Mouse (Mus musculus) embryonic facial prominence, embryonic 12.5 days (tissue): ENCODE data around the gene Agbl3. TPM values are rescaled to one million over a fixed set of nuclear protein-coding genes. Genes with fewer than 3 reads are reported as not detected.

Source experiments
- ATAC-seq: fragments of 200-750 bp; cut with Nextera tagmentation; 2 replicates; pipeline ENCODE4 v1.8.0; 2017; ENCODE audit not compliant: insufficient number of reproducible peaks, insufficient read depth, low FRiP score, low TSS enrichment
- H3K27ac ChIP-seq: fragments of 300-500 bp; sonication (generic); 2 replicates; pipeline ENCODE4 v1.5.1; 2016; ENCODE audit warnings: mild to moderate bottlenecking
- H3K27me3 ChIP-seq: fragments of 300-500 bp; sonication (generic); 2 replicates; pipeline ENCODE4 v1.6.1; 2016; ENCODE audit warnings: mild to moderate bottlenecking, moderate library complexity
- H3K36me3 ChIP-seq: fragments of 300-500 bp; sonication (generic); 2 replicates; pipeline ENCODE4 v1.6.1; 2016; ENCODE audit warnings: mild to moderate bottlenecking
- H3K4me1 ChIP-seq: fragments of 300-500 bp; sonication (generic); 2 replicates; pipeline ENCODE4 v1.6.1; 2016
- H3K4me2 ChIP-seq: fragments of 300-500 bp; sonication (generic); replicated peaks from 2 replicates; pipeline ENCODE4 v1.6.1; 2016; ENCODE audit warnings: mild to moderate bottlenecking, moderate library complexity
- H3K4me3 ChIP-seq: fragments of 300-500 bp; sonication (generic); 2 replicates; pipeline ENCODE4 v1.5.1; 2016; ENCODE audit warnings: mild to moderate bottlenecking
- H3K9ac ChIP-seq: fragments of 300-500 bp; sonication (generic); 2 replicates; pipeline ENCODE4 v1.6.1; 2016; ENCODE audit warnings: mild to moderate bottlenecking, moderate library complexity
- H3K9me3 ChIP-seq: fragments of 300-500 bp; sonication (generic); 2 replicates; pipeline ENCODE4 v1.6.1; 2016; ENCODE audit warnings: mild to moderate bottlenecking, moderate library complexity
- WGBS: fragments of 180-500 bp; shearing (Covaris S2); methylation state at CpG from one replicate; pipeline ENCODE4 v1.1.7; 2016; 5-methylcytosine and 5-hydroxymethylcytosine counted together
- polyA plus RNA-seq: library from polyadenylated mRNA; unstranded; fragments of >200 nt; fragmentation: Nextera tagmentation; extraction: Ambion mirVana; gene quantifications from 2 replicates; pipeline ENCODE4 v1.2.1, GENCODE M21; 2016

Gene Agbl3
- polyA plus RNA-seq, 1 experiment from 2014 or later: 9.4 TPM

DNA sequence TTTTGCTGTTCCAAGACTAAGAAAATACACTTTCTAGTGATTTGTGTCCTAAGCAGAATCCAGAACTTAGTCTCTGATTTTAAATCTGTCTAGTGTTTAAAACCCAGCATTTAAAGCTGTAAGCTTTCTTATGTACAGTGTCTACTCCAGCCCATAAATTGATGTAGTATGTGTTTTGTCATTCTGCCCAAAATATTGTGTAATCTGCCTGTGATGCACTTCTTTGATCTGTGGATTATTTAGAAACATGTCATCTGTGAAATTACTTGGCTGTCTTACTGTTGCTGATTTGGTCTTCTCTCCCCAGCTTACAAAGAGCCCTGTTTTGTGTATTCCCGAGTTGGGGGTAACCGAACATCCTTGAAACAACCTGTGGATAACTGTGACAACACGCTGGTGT, 17.7 kb downstream of the Agbl3 start:
- Histone ChIP-seq H3K9me3 (no peaks in the 10 kb centered on the region), H3K4me1 (no peaks in the 10 kb centered on the region), H3K4me2 (no peak overlapping the region), H3K4me3 (no peak overlapping the region), H3K27me3 (no peaks in the 10 kb centered on the region), H3K27ac (no peak overlapping the region), H3K9ac (no peak overlapping the region), H3K36me3 (no peaks in the 10 kb centered on the region)
- WGBS: 68% methylated on average over 3 of the region's 3 CpGs
- ATAC-seq: no peak

DNA sequence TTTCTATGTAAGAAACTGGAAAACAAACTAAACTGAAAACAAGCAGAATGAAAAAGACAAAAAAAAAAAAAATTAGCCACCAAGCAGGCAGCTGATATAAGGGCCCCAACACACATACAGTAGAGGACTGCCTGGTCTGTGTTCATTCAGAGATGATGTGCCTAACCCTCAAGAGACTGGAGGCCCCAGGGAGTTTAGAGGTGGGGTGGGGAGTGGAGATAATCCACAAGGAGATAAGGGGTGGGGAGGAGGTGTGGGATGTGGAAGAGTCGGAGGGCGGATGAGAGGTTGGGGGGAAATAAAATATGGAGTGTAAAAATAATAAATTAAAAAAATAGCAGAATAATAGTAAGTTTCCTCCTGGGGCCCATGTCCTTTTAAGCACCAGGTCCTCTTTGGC, 25.4 kb downstream of the Agbl3 start:
- Histone ChIP-seq H3K4me2 (no peak overlapping the region), H3K4me1 (no peaks in the 10 kb centered on the region), H3K27ac (no peak overlapping the region), H3K9me3 (no peaks in the 10 kb centered on the region), H3K9ac (no peak overlapping the region), H3K36me3 (no peaks in the 10 kb centered on the region), H3K27me3 (no peaks in the 10 kb centered on the region), H3K4me3 (no peak overlapping the region)
- 80% methylated on average over 2 of the region's 2 CpGs for WGBS
- ATAC-seq: no peak

DNA sequence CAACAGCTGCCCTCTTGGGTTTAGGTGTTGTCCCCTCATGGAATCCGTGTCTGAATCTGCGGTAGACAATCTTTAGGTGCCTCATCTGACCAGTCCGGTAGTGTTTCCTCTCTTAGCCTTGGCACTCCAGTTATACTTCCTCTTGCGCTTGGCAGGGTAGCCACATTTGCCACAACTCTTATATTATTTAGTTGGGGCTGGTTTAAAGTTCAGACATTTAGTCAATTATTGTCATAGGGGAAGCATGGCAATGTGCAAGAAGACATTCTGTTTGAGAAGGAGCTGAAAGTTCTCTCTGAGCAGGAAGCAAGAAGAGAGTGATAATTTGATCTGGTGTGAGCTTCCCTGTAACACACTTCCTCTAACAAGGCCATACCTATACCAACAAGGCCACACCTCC, 30.4 kb downstream of the Agbl3 start:
- no peak overlapping the region for H3K9ac ChIP-seq
- H3K4me3 ChIP-seq: no peak overlapping the region
- no peak overlapping the region for H3K4me2 ChIP-seq
- H3K36me3 ChIP-seq: no peaks in the 10 kb centered on the region
- 92% methylated on average over 4 of the region's 4 CpGs for WGBS
- no peak for ATAC-seq
- H3K27me3 ChIP-seq: no peaks in the 10 kb centered on the region
- H3K4me1 ChIP-seq: no peaks in the 10 kb centered on the region
- no peak overlapping the region for H3K27ac ChIP-seq
- no peaks in the 10 kb centered on the region for H3K9me3 ChIP-seq

DNA sequence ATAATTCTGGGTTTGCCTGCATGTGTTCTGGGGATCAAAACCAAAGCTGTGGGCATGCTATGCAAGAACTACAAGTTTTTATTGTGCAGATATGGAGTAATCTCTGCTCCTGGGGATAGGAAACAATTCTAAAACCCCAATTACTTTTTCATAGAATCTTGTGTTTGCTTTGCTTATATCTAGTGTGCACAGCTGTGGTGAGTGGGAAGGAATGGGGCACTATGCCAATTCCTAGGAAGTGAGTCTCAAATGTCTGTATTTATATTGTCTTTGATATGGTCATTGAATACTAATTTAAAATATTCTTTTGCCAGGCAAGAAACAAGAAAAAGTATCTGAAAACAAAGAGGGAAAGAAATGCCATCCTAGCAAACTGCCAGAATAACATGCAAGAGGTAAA, 44.2 kb downstream of the Agbl3 start:
- Histone ChIP-seq H3K4me1 (no peaks in the 10 kb centered on the region), H3K27me3 (no peaks in the 10 kb centered on the region), H3K36me3 (no peaks in the 10 kb centered on the region), H3K4me2 (no peak overlapping the region), H3K27ac (no peak overlapping the region), H3K9ac (no peak overlapping the region), H3K4me3 (no peak overlapping the region), H3K9me3 (no peaks in the 10 kb centered on the region)
- no peak for ATAC-seq

DNA sequence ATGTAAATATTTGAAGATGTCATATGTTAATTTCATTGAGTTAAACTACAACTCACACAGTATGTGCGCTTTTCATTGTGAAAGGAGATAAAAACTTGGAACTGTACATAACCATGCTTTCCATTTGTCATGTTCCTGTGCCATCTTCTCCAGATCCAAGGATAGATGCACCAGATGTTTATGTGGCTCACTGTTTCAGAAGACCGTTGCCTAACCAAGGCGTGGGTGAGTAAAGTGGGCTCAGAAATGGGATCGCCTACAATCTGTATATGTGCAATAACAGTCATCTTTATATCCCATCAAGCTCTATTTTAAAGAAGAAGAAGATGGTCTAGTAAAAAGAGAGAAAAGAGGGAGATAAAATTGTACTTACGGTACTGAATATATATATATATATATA, 52.1 kb downstream of the Agbl3 start:
- H3K9ac ChIP-seq: no peak overlapping the region
- no peaks in the 10 kb centered on the region for H3K27me3 ChIP-seq
- no peaks in the 10 kb centered on the region for H3K9me3 ChIP-seq
- no peak for ATAC-seq
- H3K4me1 ChIP-seq: no peaks in the 10 kb centered on the region
- WGBS: 95% methylated on average over 5 of the region's 5 CpGs
- no peak overlapping the region for H3K4me2 ChIP-seq
- no peak overlapping the region for H3K4me3 ChIP-seq
- no peak overlapping the region for H3K27ac ChIP-seq
- H3K36me3 ChIP-seq: no peaks in the 10 kb centered on the region

DNA sequence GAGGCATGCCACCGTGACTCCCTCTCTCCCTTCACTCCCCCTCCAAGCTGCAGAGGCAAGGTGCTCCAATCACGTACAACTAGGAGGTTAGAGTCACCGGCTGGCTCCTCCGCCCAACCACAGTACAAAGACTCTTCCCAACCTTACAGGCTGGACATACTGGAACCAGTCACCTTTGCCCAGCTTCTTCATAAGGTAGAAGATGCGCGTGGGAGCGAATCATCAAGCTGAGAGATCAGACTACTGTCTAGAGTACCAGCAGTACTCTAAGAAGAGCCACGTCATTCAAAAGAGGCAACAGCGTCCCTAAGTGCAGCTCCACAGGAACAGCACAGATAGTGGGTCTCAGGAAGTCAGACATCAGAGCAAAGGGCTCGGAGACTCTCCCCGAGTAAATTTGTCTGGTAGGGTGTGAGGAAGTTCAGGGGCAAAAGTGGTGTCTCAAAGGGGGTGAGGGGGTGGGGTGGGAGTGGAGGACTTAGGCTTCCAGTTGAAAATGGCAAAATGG, 81.4 kb downstream of the Agbl3 start:
- no peak overlapping the region for H3K9ac ChIP-seq
- peaks cover 12% of the 10 kb centered on the region; the same call in 1 of the 2 replicates for H3K4me1 ChIP-seq
- no peaks in the 10 kb centered on the region for H3K36me3 ChIP-seq
- H3K27me3 ChIP-seq: no peaks in the 10 kb centered on the region
- WGBS: 90% methylated on average over 11 of the region's 11 CpGs
- no peak overlapping the region for H3K4me2 ChIP-seq
- H3K27ac ChIP-seq: no peak overlapping the region
- H3K4me3 ChIP-seq: no peak overlapping the region
- ATAC-seq: no peak
- H3K9me3 ChIP-seq: no peaks in the 10 kb centered on the region

DNA sequence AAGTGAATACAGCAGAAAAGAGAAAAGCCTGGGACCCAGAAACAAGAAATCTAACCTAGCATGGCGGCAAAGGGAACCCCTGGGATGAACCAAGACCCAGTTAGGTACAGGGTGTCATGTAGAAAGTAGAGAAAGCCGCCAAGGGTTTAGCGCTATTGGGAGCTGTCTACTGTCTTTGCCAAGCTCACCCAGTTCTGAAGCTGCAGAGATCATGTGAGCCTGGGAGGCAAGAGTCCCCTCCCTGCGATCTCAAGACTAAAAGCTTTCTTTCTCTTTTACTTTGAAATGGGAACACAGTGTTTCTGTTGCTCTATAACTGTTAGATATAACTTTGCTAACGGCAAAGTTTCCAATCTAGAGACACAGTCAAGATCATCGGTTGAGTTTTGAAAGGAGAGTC, 82.1 kb downstream of the Agbl3 start:
- Histone ChIP-seq H3K27ac (no peak overlapping the region), H3K4me1 (peaks cover 17% of the 10 kb centered on the region), H3K4me2 (no peak overlapping the region; the same call in 1 of the 2 replicates), H3K4me3 (no peak overlapping the region), H3K36me3 (no peaks in the 10 kb centered on the region), H3K9me3 (no peaks in the 10 kb centered on the region), H3K27me3 (no peaks in the 10 kb centered on the region), H3K9ac (no peak overlapping the region)
- 93% methylated on average over 6 of the region's 6 CpGs for WGBS
- ATAC-seq: no peak

DNA sequence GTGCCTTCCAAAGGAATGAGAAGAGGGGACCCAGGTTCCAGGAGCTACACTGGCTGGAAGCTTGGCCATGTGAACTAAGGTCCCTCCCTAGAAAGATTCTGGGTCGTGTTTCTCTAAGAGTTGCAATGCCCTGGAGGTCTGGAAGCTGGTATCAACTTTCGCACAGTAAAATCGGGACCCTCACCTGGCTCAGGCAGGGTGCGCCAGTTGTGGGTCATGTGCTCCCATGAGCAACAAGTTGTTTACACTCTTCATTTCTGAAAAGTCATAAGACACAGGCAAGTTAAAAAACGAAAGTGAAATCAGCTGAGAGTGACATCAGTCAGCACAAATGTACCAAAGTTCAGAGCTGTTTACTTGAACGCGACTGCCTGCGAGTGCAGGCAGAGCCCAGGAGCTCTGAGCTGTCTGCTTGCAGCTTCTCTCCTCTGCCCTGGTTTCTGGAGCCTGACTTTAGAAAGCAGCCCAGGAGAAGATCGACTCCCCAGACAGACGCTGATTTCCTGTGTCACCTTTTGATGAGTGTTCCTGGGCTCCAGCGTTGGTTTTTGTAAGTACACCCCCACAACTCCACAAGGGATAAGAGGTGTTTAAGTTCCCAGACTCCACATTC, 82.7 kb downstream of the Agbl3 start, which contains the start of gene Tmem140:
Gene Tmem140 (plus strand): TSS at position 356 of the 613 bp plus-strand sequence.
- Histone ChIP-seq H3K27ac (0 out of 2 replicates have a peak within 1 kb of the TSS, but pooled peaks have one; percentile 69), H3K4me3 (no peak within 1 kb of the TSS)

DNA sequence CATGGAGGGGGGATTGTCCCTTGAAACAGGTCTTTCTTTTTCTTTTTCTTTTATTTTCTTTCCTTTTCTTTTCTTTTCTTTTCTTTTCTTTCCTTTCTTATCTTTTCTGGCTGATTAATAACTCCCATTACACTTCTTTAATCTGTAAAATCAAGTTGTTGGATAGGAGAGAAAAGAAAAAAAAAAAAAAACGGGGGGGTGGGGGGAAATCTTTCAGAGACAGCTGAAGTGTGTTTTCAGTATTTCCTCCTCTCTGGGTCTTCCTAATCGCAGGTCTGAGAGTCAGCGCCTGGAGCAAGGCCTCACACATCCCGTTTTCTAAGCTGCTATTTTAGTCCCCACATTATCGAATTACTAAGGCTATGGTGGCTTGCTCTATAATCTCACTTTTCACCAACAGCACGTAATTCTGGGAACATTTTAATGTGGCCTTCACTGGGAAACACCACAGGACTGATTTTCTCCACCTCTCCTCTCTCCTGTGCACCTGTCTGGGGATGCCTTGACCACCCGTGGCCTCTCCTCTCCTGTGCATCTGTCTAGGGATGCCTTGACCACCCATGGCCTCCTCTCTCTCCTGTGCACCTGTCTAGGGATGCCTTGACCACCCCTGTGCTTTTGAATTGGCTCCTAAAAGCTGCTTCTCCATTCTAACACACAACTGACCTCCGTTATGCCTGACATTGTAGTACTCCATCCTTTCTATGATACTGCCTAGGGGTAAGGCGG, 83.7 kb downstream of the Agbl3 start:
- WGBS: 48% methylated on average over 9 of the region's 9 CpGs
- no peak for ATAC-seq
- no peaks in the 10 kb centered on the region for H3K36me3 ChIP-seq
- no peaks in the 10 kb centered on the region for H3K9me3 ChIP-seq
- H3K9ac ChIP-seq: no peak overlapping the region
- peaks cover 17% of the 10 kb centered on the region for H3K4me1 ChIP-seq
- H3K4me2 ChIP-seq: no peak overlapping the region
- H3K4me3 ChIP-seq: no peak overlapping the region
- H3K27ac ChIP-seq: no peak overlapping the region
- no peaks in the 10 kb centered on the region for H3K27me3 ChIP-seq

More for the DNA sequence above, 82.7 kb downstream of the Agbl3 start, which contains the start of gene Tmem140:
- H3K36me3 ChIP-seq: no peaks in the 10 kb centered on the region
- peaks cover 17% of the 10 kb centered on the region for H3K4me1 ChIP-seq
- H3K9me3 ChIP-seq: no peaks in the 10 kb centered on the region
- no peak for ATAC-seq
- H3K4me2 ChIP-seq: peak within 1 kb of the TSS; percentile 19
- WGBS: 34% methylated on average over 11 of the region's 11 CpGs
- no peaks in the 10 kb centered on the region for H3K27me3 ChIP-seq
- no peak within 1 kb of the TSS for H3K9ac ChIP-seq

DNA sequence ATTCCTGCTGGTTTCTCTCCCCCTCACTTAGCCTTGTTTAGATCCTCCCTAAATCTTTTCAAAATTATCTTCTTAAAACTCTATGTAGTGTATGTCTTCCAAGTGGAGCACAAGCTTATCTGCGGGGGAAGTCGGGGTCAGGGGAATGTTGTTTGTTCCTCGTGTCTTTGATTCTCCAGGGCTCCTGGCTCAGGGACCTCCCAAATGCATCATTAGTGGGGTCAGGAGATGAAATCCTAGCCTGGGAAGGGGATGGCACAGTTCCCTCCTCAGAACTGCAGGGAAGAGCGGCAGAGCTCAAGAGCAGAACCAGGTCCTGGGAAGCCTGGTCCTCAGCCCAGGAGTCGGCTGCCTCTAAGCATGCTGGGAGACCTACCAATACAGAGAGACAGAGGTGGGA, 85.0 kb downstream of the Agbl3 start:
- no peak overlapping the region for H3K4me2 ChIP-seq
- H3K4me3 ChIP-seq: no peak overlapping the region
- H3K9me3 ChIP-seq: no peaks in the 10 kb centered on the region
- 54% methylated on average over 5 of the region's 5 CpGs for WGBS
- no peak for ATAC-seq
- H3K27me3 ChIP-seq: no peaks in the 10 kb centered on the region
- H3K4me1 ChIP-seq: peaks cover 17% of the 10 kb centered on the region
- H3K27ac ChIP-seq: no peak overlapping the region
- H3K9ac ChIP-seq: no peak overlapping the region
- no peaks in the 10 kb centered on the region for H3K36me3 ChIP-seq

DNA sequence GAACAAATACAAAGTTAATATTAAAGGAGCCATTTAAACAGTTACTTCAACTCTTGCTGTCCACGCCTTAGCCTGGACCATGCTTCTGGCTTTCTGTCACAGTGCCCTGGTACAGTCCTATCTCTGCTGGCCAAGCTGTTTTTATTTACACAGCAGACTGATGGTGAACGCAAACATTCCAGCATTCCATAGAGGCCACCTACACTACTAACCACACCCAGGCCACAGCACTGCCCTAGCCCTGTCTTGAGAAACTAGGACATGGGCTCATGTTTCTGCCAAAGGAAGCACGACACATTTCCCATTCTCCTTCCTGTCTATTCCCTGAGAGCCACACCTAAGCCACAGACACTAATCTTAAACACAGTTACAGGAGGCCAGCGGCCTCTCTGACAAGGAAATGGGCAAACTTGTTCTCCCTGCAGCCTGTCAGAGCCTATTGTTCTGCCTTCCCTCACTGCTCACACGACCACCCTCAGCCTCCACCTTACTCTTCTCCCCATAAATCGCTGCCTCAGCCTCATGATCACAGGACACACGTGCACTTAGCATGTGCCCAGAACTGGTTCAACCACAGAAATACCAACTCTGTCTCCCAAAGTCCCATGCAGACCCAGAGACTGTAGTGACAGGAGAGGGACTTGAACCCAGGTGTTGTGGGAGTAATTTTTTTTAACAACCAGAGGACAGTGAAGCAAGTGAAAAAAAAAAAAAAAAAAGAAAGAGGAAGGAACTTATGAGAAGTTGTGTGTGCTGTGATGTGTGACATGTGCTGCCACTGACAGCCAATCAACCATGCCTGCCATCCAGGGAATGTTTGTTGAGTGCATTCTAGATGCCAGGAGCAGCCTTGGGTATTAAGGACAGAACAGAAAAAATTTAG, 85.7 kb downstream of the Agbl3 start:
- WGBS: 52% methylated on average over 7 of the region's 7 CpGs
- no peak for ATAC-seq
- no peak overlapping the region for H3K9ac ChIP-seq
- H3K4me3 ChIP-seq: no peak overlapping the region
- H3K36me3 ChIP-seq: no peaks in the 10 kb centered on the region
- H3K4me2 ChIP-seq: no peak overlapping the region
- H3K4me1 ChIP-seq: peaks cover 21% of the 10 kb centered on the region
- H3K27me3 ChIP-seq: no peaks in the 10 kb centered on the region
- H3K9me3 ChIP-seq: no peaks in the 10 kb centered on the region
- no peak overlapping the region for H3K27ac ChIP-seq
